Mouse (Mus musculus): ENCODE data around the gene Nelfe.

The Nelfe gene

GRCm38 (mm10) chr17:34844884-34845283, 5.3 kb upstream of the Nelfe start:
- in situ Hi-C loops (cut with MseI, MboI): no loop called here

GRCm38 (mm10) chr17:34847192-34847591, 3.0 kb upstream of the Nelfe start:
- in situ Hi-C loops (cut with MseI, MboI): no loop called here

DNA sequence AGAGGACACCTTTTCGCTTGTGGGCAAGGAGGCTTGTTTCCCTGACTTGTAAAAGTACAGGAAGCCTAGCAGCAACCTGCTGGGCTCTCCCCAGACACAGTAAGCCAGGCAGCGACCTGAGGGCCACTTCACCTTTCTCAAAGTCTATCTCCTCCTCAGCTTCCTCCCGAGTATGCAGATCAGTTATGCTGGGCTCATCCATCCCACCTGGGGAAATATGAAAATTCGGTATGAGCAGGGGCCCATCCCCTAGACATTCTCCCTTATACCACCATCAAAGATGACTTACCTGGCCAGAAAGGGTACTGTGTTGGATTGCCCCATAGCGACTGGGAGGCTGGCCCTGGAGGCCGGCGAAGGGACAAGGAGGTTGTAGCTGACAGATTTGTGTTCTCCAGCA, 2.6 kb upstream of the Nelfe start:
- in situ Hi-C loops (cut with MseI, MboI): no loop called here

DNA sequence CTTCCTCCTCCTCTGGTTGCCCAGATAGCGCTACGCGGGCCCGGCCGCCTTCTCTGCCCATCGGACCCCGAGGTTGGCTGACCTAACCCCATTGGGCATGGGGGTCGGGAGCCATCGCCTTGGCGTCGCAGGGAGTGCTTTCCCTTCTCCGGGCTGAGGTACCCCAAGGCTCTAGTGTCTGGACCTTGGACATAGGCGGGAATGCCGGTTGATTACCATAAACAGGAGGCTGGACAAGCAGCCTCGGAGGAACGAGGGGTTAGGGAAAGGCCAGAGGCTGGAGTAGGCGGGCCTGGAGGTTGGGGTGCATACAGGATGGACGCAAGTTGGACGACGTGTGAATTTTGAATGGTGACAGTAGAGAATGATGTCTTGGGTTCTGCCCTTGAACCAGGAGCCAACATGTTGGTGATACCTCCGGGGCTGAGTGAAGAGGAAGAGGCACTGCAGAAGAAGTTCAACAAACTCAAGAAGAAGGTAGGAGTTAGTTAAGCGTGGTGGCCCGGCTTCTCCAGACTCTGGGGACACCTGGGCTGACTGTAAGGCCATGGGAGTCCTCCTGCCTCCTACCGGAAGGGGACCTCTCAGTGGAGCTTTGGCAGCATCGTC, 430 bp downstream of the Nelfe start:
- in situ Hi-C loops (cut with MseI, MboI): no loop called here

GRCm38 (mm10) chr17:34853511-34853910, 3.3 kb downstream of the Nelfe start:
- in situ Hi-C loops (cut with MseI, MboI): no loop called here

- in situ Hi-C loops (cut with MseI, MboI): no loop called here
These were observed 4.6 kb downstream of the Nelfe start for GRCm38 (mm10) chr17:34854761-34855160.

GRCm38 (mm10) chr17:34855825-34856224, 5.6 kb downstream of the Nelfe start:
- in situ Hi-C loops (cut with MseI, MboI): no loop called here

DNA sequence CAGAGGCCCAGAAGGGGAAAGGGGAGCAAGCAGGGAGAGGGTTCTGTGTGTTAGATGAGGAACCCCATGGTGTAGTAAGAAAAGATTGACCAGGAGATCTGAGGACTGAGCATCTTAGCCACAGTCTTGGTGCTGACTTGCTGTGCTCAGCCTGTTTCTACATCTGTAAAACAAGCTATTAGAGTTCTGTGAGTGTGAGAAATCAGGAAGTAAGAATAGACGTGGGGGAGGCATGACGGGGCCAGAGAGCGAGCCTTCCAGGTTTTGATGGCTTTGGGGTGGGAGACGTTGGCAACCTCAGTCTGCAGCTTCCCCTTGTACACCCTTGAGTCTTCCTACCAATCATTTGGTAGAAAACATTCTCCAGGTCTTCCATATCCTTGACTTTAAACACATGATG, 8.5 kb downstream of the Nelfe start:
- in situ Hi-C loops (cut with MseI, MboI): no loop called here

DNA sequence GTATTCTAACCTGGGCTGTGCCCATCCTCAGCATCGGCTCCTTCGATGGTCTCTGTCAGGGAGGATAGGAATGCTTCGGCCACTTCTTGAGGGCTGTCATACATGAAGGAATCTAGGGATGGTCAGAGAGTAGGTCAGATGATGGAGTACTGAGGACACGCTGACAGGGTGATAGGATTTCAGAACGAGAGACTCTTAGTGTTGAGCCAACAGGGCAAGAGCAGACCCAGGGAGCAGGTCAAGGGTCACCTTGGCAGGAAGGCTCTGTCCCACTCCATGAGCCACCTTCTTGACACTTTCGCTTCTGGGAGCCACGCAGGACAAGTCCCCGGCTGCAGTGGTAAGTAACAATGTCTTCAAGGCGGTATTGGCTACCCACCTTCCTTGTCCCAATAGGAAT, 10.3 kb downstream of the Nelfe start:
- in situ Hi-C loops (cut with MseI, MboI): no loop called here

DNA sequence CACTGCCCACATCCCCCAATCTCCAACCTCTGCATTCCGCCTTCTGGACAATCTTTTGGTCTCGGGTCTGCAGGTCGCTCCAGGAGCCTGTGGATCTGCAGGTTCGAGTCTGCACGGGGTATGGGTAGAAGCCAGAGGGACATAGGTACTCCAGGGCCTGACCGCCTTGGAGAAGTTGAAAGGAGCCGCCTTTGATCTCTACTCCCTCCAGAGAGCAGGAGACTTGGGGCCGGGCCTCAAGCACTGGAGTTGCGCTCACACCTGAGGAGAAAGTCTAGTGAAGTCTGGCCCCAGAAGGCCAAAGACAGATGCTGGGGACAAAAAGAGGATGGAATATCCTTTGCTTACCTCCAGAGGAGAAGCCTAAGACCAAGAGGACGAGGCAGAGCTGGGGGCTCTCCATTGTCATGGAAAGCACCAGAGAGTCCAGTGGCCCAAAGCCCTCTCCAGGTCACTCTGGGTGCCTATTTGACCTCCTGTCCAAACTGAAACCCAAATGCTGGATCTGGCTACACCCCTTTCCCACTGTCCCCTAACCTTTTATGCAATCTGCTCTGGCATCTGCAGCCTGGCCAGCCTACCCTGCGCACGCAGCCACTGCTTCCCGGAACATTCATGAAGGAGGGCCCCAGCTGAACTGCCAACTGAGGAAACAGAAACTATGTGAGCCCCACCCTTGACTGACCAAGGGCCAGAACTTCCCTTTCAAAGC, 11.7 kb downstream of the Nelfe start:
- in situ Hi-C loops (cut with MseI, MboI): no loop called here

DNA sequence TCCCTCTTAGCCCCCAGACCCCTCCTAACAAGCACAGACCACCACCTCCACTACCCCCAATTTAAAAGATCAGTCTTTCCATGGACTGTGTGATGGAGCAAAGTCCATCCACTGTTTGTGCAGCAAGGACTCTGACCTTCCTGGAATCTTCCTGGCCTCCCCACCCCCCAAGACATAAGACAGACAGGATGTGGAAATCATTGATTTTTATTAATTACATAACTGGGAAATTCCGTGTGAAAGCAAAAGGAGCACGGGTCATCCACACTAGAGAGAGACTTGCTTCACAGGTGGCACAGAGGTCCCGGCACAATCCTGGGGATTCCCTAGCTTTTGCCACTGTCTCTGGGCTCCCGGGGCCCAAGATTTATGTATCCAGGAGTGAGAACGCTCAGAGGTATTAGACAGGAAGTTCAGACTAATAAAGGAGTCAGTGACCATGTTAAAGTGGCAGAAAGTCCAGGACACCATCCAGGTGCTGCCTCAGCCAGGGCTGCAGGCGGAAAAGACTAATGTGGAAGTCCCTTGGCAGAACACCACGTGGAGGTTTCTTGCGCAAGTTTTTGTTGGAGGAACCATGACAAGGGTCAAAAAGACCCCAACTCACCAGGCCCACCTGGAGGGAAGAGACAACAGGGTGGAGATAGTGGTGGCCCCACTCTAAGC, 12.4 kb downstream of the Nelfe start, which contains the start of gene Cfb:
Gene Cfb, minus strand, starts transcription at position 103 of the 666 bp plus-strand sequence.
- in situ Hi-C loops (cut with MseI, MboI): no loop called here

- in situ Hi-C loops (cut with MseI, MboI): no loop called here
These were observed 15.8 kb downstream of the Nelfe start for GRCm38 (mm10) chr17:34865981-34866380.

- in situ Hi-C loops (cut with MseI, MboI): no loop called here
These were observed 24.1 kb downstream of the Nelfe start for GRCm38 (mm10) chr17:34874321-34874720.

GRCm38 (mm10) chr17:34879336-34879879, 29.2 kb downstream of the Nelfe start, which contains the start of gene Zbtb12:
Gene Zbtb12 (plus strand): TSS chr17:34879483.
- in situ Hi-C loops (cut with MseI, MboI): no loop called here

GRCm38 (mm10) chr17:34881166-34881565, 31.0 kb downstream of the Nelfe start:
- in situ Hi-C loops (cut with MseI, MboI): no loop called here

- in situ Hi-C loops (cut with MseI, MboI): no loop called here
These were observed 31.6 kb downstream of the Nelfe start, which contains the start of gene Gm20547 for GRCm38 (mm10) chr17:34881683-34882310. Gene Gm20547 (minus strand): TSS chr17:34882042.

- in situ Hi-C loops (cut with MseI, MboI): no loop called here
These were observed 33.1 kb downstream of the Nelfe start for GRCm38 (mm10) chr17:34883332-34883731.

- in situ Hi-C loops (cut with MseI, MboI): no loop called here
These were observed 34.5 kb downstream of the Nelfe start for GRCm38 (mm10) chr17:34884704-34885103.

- in situ Hi-C loops (cut with MseI, MboI): no loop called here
These were observed 35.4 kb downstream of the Nelfe start for GRCm38 (mm10) chr17:34885615-34886014.

GRCm38 (mm10) chr17:34887942-34888341, 37.8 kb downstream of the Nelfe start:
- in situ Hi-C loops (cut with MseI, MboI): no loop called here

- in situ Hi-C loops (cut with MseI, MboI): no loop called here
These were observed 40.0 kb downstream of the Nelfe start for GRCm38 (mm10) chr17:34890074-34890743.

All from mouse trophoblast stem cell (cell line).